Mouse (Mus musculus) mouse trophoblast stem cell (cell line): Measurements from ENCODE around the gene Olfr765.
"Not testable (repeated sequence)": the region's sequence is repeated elsewhere in the genome, so short reads cannot be mapped to it uniquely, and the experiment has no call there.

Experiments used
- in situ Hi-C, 2 experiments: fragments of 300-500 bp; cut with MseI, MboI; formaldehyde crosslinking; loops; 2 replicates in 1 of 2; 3 replicates in 1 of 2; pipeline ENCODE4 v1.15.1; 2025

Gene Olfr765

DNA sequence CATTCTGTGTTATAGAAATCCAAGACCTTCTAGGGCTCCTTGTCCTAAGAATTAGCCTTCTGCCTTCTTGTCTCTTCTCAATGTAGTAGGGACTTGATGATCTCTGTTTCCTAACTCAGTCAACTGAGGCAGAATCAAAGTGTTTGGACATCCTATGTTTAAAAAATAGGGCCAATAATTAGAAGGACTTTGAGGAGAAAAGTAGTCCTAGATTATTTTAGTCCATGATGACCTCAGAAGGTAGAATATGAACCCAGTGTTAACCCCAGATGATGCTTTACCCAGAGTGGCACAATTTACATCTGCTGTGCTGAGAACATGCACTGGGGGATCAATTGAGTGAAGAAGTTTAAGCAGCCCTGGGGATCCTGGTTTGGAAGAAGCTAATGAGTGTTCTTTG is at the start of gene Olfr765:
Olfr765 (minus strand) TSS at position 101 of the 400 bp plus-strand sequence.
- in situ Hi-C loops = not testable (repeated sequence)

DNA sequence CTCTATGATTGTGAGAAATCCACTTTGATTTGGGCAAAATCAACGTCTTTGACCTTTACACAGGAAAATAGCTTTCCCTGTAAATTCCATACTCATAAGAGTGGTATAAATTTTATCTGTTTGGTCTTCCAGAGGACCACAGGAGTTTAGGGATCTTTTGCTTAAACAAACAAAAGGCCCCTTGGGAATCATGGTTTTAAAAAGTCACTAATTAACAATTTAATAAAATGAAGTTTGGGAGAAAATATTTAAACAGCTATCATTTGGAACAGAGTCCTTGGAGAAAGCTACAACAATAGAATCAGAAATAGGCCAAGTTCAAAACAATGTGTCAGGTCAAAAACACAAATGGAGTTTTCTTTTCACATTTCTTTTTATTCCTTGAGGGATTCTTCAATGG is 49.5 kb upstream of the Olfr765 start, which contains the start of gene Olfr768:
Olfr768 (minus strand) TSS at position 101 of the 400 bp plus-strand sequence.
- in situ Hi-C loops = no loop called here

GRCm38 (mm10) chr10:129082810-129083209 is 33.0 kb upstream of the Olfr765 start, which contains the start of gene Olfr767:
Olfr767 (minus strand) TSS chr10:129082910.
- in situ Hi-C loops = not testable (repeated sequence)

GRCm38 (mm10) chr10:129068877-129069276 is 19.1 kb upstream of the Olfr765 start, which contains the start of gene Olfr766-ps1:
Olfr766-ps1 (minus strand) TSS chr10:129068977.
- in situ Hi-C loops = no loop called here

DNA sequence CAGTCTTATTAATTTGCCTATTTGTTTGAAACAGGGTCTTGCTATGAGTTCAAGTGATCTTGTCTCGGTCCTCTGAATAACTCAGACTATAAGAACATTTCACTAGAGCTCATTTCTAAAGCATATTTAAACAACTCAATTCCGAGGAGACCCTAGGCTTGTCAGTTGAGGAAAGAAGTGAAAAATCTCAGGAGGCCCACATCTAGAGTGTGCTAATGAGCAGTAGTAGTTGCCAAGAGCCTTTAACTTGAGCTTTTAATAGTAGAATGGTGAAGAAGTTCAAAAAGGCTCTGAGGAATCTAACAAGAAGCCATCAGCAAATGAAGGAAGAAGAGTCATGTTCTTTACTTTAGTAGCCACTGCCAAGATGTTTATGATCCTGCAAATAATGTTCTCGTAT is 10.0 kb downstream of the Olfr765 start, which contains the start of gene Olfr764-ps1:
Olfr764-ps1 (minus strand) TSS at position 101 of the 400 bp plus-strand sequence.
- in situ Hi-C loops = no loop called here

GRCm38 (mm10) chr10:129028343-129028742 is 21.5 kb downstream of the Olfr765 start:
- in situ Hi-C loops = no loop called here

GRCm38 (mm10) chr10:129026018-129026662 is 23.7 kb downstream of the Olfr765 start:
- in situ Hi-C loops = no loop called here

DNA sequence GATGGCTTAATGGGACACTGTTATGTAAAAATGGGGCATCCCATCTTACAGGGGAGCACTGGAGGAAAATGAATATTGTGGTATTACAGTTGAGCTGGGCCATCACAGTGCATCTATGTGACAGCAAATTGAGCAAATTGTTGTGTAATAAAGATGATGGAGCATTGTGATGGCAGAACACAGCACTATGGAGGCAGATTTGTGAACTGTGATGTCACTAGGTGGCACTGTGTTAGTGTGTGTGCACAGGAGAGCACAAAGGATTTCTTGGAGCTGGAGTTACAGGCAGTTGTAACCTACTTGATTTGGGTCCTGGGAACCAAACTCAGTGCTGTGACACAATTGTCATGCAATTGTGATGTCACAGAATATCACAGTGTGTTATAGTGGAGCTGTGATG is 26.5 kb downstream of the Olfr765 start:
- in situ Hi-C loops = no loop called here

DNA sequence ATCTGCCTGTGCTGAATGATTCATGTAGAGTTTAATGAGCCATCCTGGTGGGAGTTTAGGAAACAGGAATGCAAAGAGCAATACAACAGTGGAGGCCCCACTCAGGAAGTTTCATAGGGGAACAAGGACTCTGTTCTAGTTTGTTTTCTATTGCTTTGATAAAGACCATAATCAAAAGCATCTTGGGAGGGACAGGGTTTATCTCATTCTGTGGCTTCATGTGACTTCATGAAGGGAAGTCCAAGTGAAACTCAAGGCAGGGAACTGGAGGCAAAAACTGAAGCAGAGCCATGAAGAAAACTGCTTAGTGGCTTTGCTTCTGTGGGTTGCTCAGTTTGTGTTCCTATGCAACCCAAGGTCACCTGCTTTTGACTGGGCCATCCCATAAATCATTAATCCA is 35.3 kb downstream of the Olfr765 start:
- in situ Hi-C loops = no loop called here

DNA sequence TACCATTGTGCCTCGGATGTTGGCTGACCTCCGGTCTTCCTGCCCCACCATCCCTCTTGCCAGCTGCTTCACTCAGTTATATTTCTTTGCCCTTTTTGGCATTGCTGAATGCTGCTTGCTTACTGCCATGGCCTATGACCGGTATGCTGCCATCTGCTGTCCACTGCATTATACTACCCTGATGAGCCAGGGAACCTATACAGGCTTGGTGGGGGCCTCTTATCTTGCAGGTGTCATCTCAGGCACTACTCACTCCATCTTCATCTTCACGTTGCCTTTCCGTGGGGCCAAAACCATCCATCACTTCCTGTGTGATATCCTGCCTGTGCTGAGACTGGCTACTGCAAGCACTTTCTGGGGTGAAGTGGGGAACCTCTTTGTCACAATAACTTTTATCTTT is 38.3 kb downstream of the Olfr765 start:
- in situ Hi-C loops = not testable (repeated sequence)

DNA sequence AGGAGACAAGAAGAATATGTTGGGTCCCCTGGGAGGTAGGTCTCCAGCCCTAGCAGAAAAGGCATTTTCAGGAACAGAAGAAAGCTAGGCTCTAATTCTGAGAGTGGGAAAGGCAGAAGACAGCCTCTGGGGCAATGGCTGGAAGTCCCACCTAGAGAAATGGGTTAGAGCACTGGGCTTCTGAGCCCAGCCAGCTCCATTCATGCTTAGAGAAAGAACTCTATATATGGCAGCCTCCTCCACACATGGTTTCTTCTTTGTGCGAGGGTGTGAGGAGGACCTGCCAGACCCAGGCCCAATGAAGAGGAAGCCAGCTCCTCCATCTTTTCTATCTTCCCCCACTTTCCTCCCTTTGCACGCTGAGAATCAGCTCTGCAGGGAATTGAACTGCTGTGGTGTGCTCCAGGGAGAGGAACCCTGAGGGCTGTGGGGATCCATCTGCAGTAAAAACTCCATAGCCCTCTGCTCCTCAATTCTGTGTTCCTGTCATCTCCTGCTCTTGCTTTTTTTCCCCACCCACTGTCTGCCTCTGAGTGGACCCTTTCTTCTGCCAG is 39.4 kb downstream of the Olfr765 start, which contains the start of gene Olfr763:
Olfr763 (plus strand) TSS at position 504 of the 554 bp plus-strand sequence.
- in situ Hi-C loops = no loop called here

DNA sequence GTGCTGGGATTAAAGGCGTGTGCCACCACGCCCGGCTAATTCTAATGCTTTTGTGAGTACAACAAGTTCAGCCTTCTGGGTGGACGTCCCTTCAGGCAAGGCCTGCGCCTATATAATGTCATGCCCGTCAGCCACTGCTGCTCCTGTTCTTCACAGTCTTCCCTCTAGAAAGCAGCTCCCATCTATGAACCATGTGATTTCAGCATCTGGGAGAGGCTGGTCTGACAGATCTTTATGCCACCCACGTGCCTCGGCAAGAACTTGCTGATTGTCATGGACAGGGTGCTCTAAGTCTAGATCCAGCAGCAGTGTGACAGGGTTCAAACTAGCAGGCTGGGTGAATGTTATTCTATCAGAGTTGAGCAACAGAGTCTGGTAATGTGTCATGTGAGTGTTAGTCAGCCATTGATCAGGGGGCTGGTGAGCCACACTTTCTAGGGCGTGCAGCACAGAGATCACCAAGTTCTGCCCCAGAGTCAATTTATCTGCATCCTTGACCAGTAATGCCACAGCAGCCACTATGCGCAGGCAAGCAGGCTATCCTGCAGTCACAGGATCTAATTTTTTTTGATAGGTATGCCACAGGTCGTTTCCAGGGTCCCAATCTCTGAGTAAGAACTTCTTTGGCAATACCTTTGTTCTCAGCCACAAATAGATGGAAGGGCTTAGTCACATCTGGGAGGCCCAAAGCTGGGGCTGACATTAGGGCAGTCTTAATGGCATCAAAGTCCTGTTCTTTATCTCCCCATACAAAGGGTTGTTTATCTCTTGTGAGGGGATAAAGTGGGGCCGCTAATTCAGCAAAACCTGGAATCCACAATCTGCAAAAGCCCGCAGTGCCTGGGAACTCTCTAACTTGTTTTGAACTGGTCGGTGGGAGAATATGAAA is 45.5 kb downstream of the Olfr765 start:
- in situ Hi-C loops = no loop called here

DNA sequence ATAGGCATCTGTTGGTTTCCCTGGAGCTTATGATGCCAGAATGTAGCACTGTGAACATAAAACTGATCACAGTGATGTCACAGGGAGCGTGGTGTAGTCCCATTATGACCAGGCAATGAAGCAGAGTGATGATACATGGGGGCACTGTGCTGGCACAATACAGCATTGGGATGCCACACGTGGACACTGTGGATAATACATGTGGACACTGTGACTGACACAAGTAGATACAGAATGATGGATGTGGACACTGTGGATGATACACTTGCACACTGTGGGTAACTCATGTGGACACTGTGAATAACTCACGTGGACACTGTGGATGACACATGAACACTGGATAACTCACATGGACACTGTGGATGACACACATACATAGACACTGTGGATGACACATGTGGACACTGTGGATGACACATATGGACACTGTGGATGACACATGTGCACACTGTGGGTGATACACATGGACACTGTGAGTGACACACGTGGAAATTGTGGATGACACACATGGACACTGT is 53.2 kb downstream of the Olfr765 start:
- in situ Hi-C loops = no loop called here

- in situ Hi-C loops = no loop called here
Measured at GRCm38 (mm10) chr10:128995796-128996195, 54.0 kb downstream of the Olfr765 start.
